23 mouse cellular contexts compared by ENCODE assay signal in the genomic region with DNA sequence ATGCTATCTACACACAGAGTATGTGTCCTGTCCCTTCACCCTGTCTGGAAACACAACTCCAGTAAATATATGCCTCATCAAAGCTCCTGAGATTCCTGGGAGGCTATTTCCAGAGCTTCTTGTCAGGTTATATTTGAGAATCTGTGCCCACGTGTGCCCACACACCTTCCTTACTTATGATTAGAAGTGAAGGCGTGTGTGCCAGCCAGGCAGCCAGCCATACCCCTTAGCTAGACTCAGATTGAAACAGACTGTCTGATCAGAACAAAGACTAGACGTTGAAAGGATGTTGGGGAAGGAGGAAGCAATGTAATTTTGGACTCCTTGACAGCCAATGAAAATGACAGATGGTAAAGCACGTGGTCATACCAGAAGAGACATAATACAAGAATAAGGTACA. TPM values are rescaled to one million over a fixed set of nuclear protein-coding genes. Genes with fewer than 3 reads are reported as not detected.
A peak's percentile ranks its signal among the peaks of the same experiment; 100 is the strongest.
DNase-seq lines count a peak whose midpoint lies in the region; ATAC-seq and TF ChIP-seq lines count a peak whose summit lies in the region.
"Had no signal": no experiment of that assay in that cellular context is flagged by ENCODE, and none has a peak within 500 bp of the region (broad histone marks: within the 10 kb centered on the region; RNA-seq: fewer than 3 reads in every experiment).

No protein-coding gene starts in this region.

- H3K9ac ChIP-seq in forebrain, embryonic 14.5 days (ENCODE audit: low read length): no peak overlapping the region
- no peak overlapping the region for H3K9ac ChIP-seq in CH12.LX (ENCODE audit: insufficient read depth, low read depth)
- H3K9ac ChIP-seq: embryonic facial prominence, embryonic 13.5 days; forebrain, embryonic 13.5 days; heart, embryonic 13.5 days; hindbrain, embryonic 13.5 days had no signal

- 54% methylated on average over 4 of the region's 4 CpGs for WGBS in forebrain, embryonic 14.5 days
- WGBS in forebrain, embryonic 10.5 days: 83% methylated on average over 4 of the region's 4 CpGs

- intact Hi-C loops in left cerebral cortex, adult 2 months (cut with DNase I): no loop called here
- intact Hi-C loops in left cerebral cortex, postnatal 10 days (cut with DNase I): no loop called here
- intact Hi-C loops in left cerebral cortex, postnatal 36 days (cut with DNase I): no loop called here

- no peaks in the 10 kb centered on the region for H3K36me3 ChIP-seq in forebrain, embryonic 14.5 days (ENCODE audit: control insufficient read depth, insufficient read depth, low read length)
- no peaks in the 10 kb centered on the region for H3K36me3 ChIP-seq in forebrain, embryonic 10.5 days (replicated peaks)
- no peaks in the 10 kb centered on the region for H3K36me3 ChIP-seq in CH12.LX (replicated peaks in 1 of 2; ENCODE audit: control insufficient read depth in 1 of 2, insufficient read depth in 1 of 2, low read length in 1 of 2)
- H3K36me3 ChIP-seq: embryonic facial prominence, embryonic 13.5 days; heart, embryonic 13.5 days; hindbrain, embryonic 13.5 days had no signal

- 0 out of 2 replicates have a peak, but pooled peaks cover 4% of the 10 kb centered on the region for H3K9me3 ChIP-seq in forebrain, embryonic 14.5 days (replicated peaks; ENCODE audit: control insufficient read depth, low read length)
- peaks cover 8% of the 10 kb centered on the region; the same call in 1 of the 2 replicates for H3K9me3 ChIP-seq in forebrain, embryonic 10.5 days
- H3K9me3 ChIP-seq in CH12.LX (replicated peaks; ENCODE audit: low read length): peaks cover 3% of the 10 kb centered on the region

- H3K79me2 ChIP-seq in CH12.LX (replicated peaks; ENCODE audit: control insufficient read depth, extremely low read depth, insufficient read depth, poor library complexity, severe bottlenecking): no peaks in the 10 kb centered on the region

- H3K4me1 ChIP-seq in forebrain, embryonic 14.5 days (ENCODE audit: control insufficient read depth, insufficient read depth, low read length): peaks cover 25% of the 10 kb centered on the region
- H3K4me1 ChIP-seq in forebrain, embryonic 10.5 days: peaks cover 31% of the 10 kb centered on the region
- peaks cover 3 to 8% of the 10 kb centered on the region in 2 experiments for H3K4me1 ChIP-seq in CH12.LX (ENCODE audit: control insufficient read depth in 1 of 2, insufficient read depth in 2 of 2)

- in situ Hi-C loops in CH12.LX (cut with MboI; ENCODE audit: low pct_ligation_motif_present, low pct_unique_long_range_greater_than_20kb, low sequenced_read_pairs): no loop called here

- TF ChIP-seq RAD21 in CH12.LX (IDR thresholded peaks at IDR 0.05; ENCODE audit: low read depth, low read length): no peak

- H3K4me3 ChIP-seq in forebrain, embryonic 14.5 days (ENCODE audit: low read depth, low read length): no peak overlapping the region
- H3K4me3 ChIP-seq in forebrain, embryonic 10.5 days: no peak overlapping the region
- no peak overlapping the region for H3K4me3 ChIP-seq in left cerebral cortex, adult 2 months
- no peak overlapping the region for H3K4me3 ChIP-seq in CH12.LX (replicated peaks in 1 of 3; ENCODE audit: low read depth in 2 of 3, low read length in 2 of 3, poor library complexity in 1 of 3)
- H3K4me3 ChIP-seq: embryonic facial prominence, embryonic 13.5 days; forebrain, embryonic 13.5 days; gastrocnemius, adult 2 months; heart, embryonic 13.5 days; hindbrain, embryonic 13.5 days had no signal

- TF ChIP-seq CTCF in left cerebral cortex, adult 2 months (IDR thresholded peaks at IDR 0.05): no peak
- no peak for TF ChIP-seq CTCF in CH12.LX (conservative IDR thresholded peaks at IDR 0.05 in 1 of 2, IDR thresholded peaks at IDR 0.05 in 1 of 2; ENCODE audit: low read depth in 2 of 2, low read length in 2 of 2)

- ATAC-seq in forebrain, embryonic 14.5 days: no peak
- ATAC-seq: CD4-positive, CD25-positive, alpha-beta regulatory T cell, adult 4 months; forebrain, embryonic 13.5 days; hindbrain, postnatal 0 days had no signal

- dilution Hi-C loops in CH12.LX (cut with MboI; ENCODE audit: extremely low pct_ligation_motif_present, extremely low pct_unique_long_range_greater_than_20kb, low sequenced_read_pairs): no loop called here

- peak; percentile 14 for DNase-seq in forebrain, embryonic 14.5 days (ENCODE audit: low spot score)
- DNase-seq in forebrain, embryonic 10.5 days (ENCODE audit: extremely low spot score, low spot score): no peak
- peak; percentile 14 to 21 for DNase-seq in left cerebral cortex, adult 2 months (ENCODE audit: extremely low spot score in 1 of 2, low spot score in 2 of 2)
- no peak for DNase-seq in left cerebral cortex, postnatal 10 days (ENCODE audit: extremely low spot score in 1 of 2, low spot score in 2 of 2)
- DNase-seq in CH12.LX (ENCODE audit: extremely low read depth): no peak
- DNase-seq in left cerebral cortex, postnatal 36 days (ENCODE audit: low spot score in 2 of 2): peak; percentile 14
- DNase-seq in cerebellum, adult 8-10 months: no peak
- DNase-seq: adrenal gland, postnatal 10 days; B cell, adult 2 months; cerebellum, adult 11-12 months; cerebellum, adult 9-11 months; cerebellum, postnatal 36 days; gastrocnemius, adult 2 months; gastrocnemius, postnatal 36 days; heart, adult 11 months; heart, postnatal 4 days had no signal

- H3K4me2 ChIP-seq in forebrain, embryonic 14.5 days (ENCODE audit: low read length): no peak overlapping the region
- no peak overlapping the region for H3K4me2 ChIP-seq in CH12.LX (ENCODE audit: insufficient read depth, low read depth, poor library complexity, severe bottlenecking)
- H3K4me2 ChIP-seq: embryonic facial prominence, embryonic 13.5 days; forebrain, embryonic 13.5 days; heart, embryonic 13.5 days; hindbrain, embryonic 13.5 days had no signal

- TF ChIP-seq POLR2A in CH12.LX (IDR thresholded peaks at IDR 0.05; ENCODE audit: low read depth, low read length): no peak

- no peaks in the 10 kb centered on the region for H3K27me3 ChIP-seq in forebrain, embryonic 14.5 days (replicated peaks; ENCODE audit: control insufficient read depth, insufficient read depth, low read length)
- H3K27me3 ChIP-seq in forebrain, embryonic 10.5 days (ENCODE audit: poor library complexity, severe bottlenecking): peaks cover 5% of the 10 kb centered on the region; the same call in 1 of the 2 replicates
- peaks cover 5% of the 10 kb centered on the region for H3K27me3 ChIP-seq in CH12.LX (replicated peaks)
- H3K27me3 ChIP-seq: forebrain, embryonic 13.5 days; heart, embryonic 13.5 days; hindbrain, embryonic 13.5 days had no signal

- no peak for TF ChIP-seq EP300 in CH12.LX (IDR thresholded peaks at IDR 0.05; ENCODE audit: low read length)

- no peak overlapping the region for H3K27ac ChIP-seq in forebrain, embryonic 14.5 days (ENCODE audit: low read depth, low read length)
- no peak overlapping the region for H3K27ac ChIP-seq in forebrain, embryonic 10.5 days
- no peak overlapping the region for H3K27ac ChIP-seq in left cerebral cortex, adult 2 months
- H3K27ac ChIP-seq in CH12.LX (ENCODE audit: insufficient read depth, low read depth): no peak overlapping the region
- H3K27ac ChIP-seq: embryonic facial prominence, embryonic 13.5 days; forebrain, embryonic 13.5 days; gastrocnemius, adult 2 months; heart, embryonic 13.5 days; hindbrain, embryonic 13.5 days; hindbrain, postnatal 0 days had no signal

TF ChIP-seq in CH12.LX, 34 proteins besides CTCF, POLR2A, EP300 and RAD21:
- TF ChIP-seq RCOR1 (conservative IDR thresholded peaks at IDR 0.05; ENCODE audit: low read depth, low read length) (no peak), MAX (IDR thresholded peaks at IDR 0.05; ENCODE audit: low read length) (peak; percentile 56; the same call in 1 of the 2 replicates), POLR2AphosphoS2 (IDR thresholded peaks at IDR 0.05; ENCODE audit: low read depth, low read length) (no peak)

RNA-seq across cellular contexts. Expression of a gene that starts 45.4 kb away (rescaled TPM):
- polyA plus RNA-seq in forebrain, embryonic 14.5 days (2014; fragmentation: Nextera tagmentation; extraction: Ambion mirVana): 0.44 and 0.70 TPM in 2 replicates
- polyA plus RNA-seq in forebrain, embryonic 10.5 days (2016; fragmentation: Nextera tagmentation; extraction: Ambion mirVana): 17.3 and 19.7 TPM in 2 replicates
- under 1 TPM; 0.23 to 0.50 TPM for total RNA-seq in left cerebral cortex, adult 2 months (2021)
- under 1 TPM; 0.30 to 0.59 TPM for total RNA-seq in left cerebral cortex, postnatal 10 days (2021)
- total RNA-seq in CH12.LX (2012; rRNA removed) (not detected in 2 replicates), CH12.LX (2014; rRNA removed) (not detected in 2 replicates)
- polyA plus RNA-seq in CH12.LX (2012; ENCODE audit: insufficient read length, low read depth): not detected in 2 replicates
- under 1 TPM; 0.36 to 0.49 TPM for total RNA-seq in left cerebral cortex, postnatal 36 days (2021)
- total RNA-seq: gastrocnemius, adult 2 months; gastrocnemius, postnatal 36 days; MEL had no signal
- polyA plus RNA-seq: CD4-positive, CD25-positive, alpha-beta regulatory T cell, adult 4 months had no signal

Comparison
In these comparisons a context has a peak if more than half of its experiments do, and no peak if none do; other contexts are left out.
1. DNase-seq: peak in forebrain, embryonic 14.5 days (single experiment), left cerebral cortex, adult 2 months (2 of 2) and left cerebral cortex, postnatal 36 days (2 of 2); none in forebrain, embryonic 10.5 days (single experiment), left cerebral cortex, postnatal 10 days (0 of 2), CH12.LX (single experiment) and cerebellum, adult 8-10 months (single experiment).